Mouse (Mus musculus): ENCODE data around the gene Adamts14. TPM values are rescaled to one million over a fixed set of nuclear protein-coding genes. Genes with fewer than 3 reads are reported as not detected.

Adamts14 gene
- total RNA-seq, 2 experiments from 2014 or later = 0.92 to 1.5 TPM

GRCm38 (mm10) chr10:61155611-61156010, 117.6 kb downstream of the Adamts14 start:
- no peak for TF ChIP-seq CTCF (conservative IDR thresholded peaks at IDR 0.05)
- DNase-seq (ENCODE audit: low spot score in 2 of 2) = no peak
- Histone ChIP-seq H3K27ac (no peak overlapping the region), H3K4me3 (no peak overlapping the region)

GRCm38 (mm10) chr10:61152131-61152530, 121.1 kb downstream of the Adamts14 start:
- DNase-seq (ENCODE audit: low spot score in 2 of 2) = no peak
- Histone ChIP-seq H3K27ac (no peak overlapping the region), H3K4me3 (no peak overlapping the region)
- TF ChIP-seq CTCF (conservative IDR thresholded peaks at IDR 0.05) = no peak

- H3K27ac ChIP-seq = no peak overlapping the region
These were observed 122.6 kb downstream of the Adamts14 start for GRCm38 (mm10) chr10:61150616-61151015.

GRCm38 (mm10) chr10:61149476-61149875, 123.8 kb downstream of the Adamts14 start:
- Histone ChIP-seq H3K27ac (no peak overlapping the region), H3K4me3 (no peak overlapping the region)
- TF ChIP-seq CTCF (conservative IDR thresholded peaks at IDR 0.05) = no peak
- no peak for DNase-seq (ENCODE audit: low spot score in 2 of 2)

More at GRCm38 (mm10) chr10:61150616-61151015, 122.6 kb downstream of the Adamts14 start:
- H3K4me3 ChIP-seq = no peak overlapping the region
- DNase-seq (ENCODE audit: low spot score in 2 of 2) = no peak
- TF ChIP-seq CTCF (conservative IDR thresholded peaks at IDR 0.05) = no peak

GRCm38 (mm10) chr10:61147157-61148040, 125.8 kb downstream of the Adamts14 start, which contains the start of gene Sgpl1:
TSS of gene Sgpl1 (minus strand) at chr10:61147703.
- H3K27ac ChIP-seq = peak within 1 kb of the TSS; percentile 96
- peak; percentile 86 for TF ChIP-seq CTCF (conservative IDR thresholded peaks at IDR 0.05)
- H3K4me3 ChIP-seq = peak within 1 kb of the TSS; percentile 87
- peak; percentile 84 to 90 for DNase-seq (ENCODE audit: low spot score in 2 of 2)

Other genes starting within 250 kb of the Adamts14 start
- 10 to 100 TPM; 11.2 to 11.7 TPM for gene Pcbd1, start 184.1 kb downstream of the Adamts14 start, total RNA-seq (2021)
- 10 to 100 TPM; 25.5 to 25.8 TPM for gene Sgpl1, start 125.7 kb downstream of the Adamts14 start, total RNA-seq (2021)
- gene Tbata, start 101.5 kb downstream of the Adamts14 start, total RNA-seq (2021) = 10 to 100 TPM in 1 of 2 experiments, 1 to 10 TPM in 1; 8.5 to 10.6 TPM
- gene Prf1, start 24.4 kb upstream of the Adamts14 start, total RNA-seq (2021) = not detected
- gene Pald1, start 110.1 kb upstream of the Adamts14 start, total RNA-seq (2021) = 10 to 100 TPM; 15.2 to 16.3 TPM
- under 1 TPM; 0.23 to 0.27 TPM for gene Nodal, start 144.5 kb upstream of the Adamts14 start, total RNA-seq (2021)
- gene Eif4ebp2, start 179.2 kb upstream of the Adamts14 start, total RNA-seq (2021) = 10 to 100 TPM; 47.6 to 57.0 TPM
- gene Lrrc20, start 202.4 kb upstream of the Adamts14 start, total RNA-seq (2021) = 10 to 100 TPM; 21.4 to 24.4 TPM